Mouse (Mus musculus): ENCODE measurements around the gene Gdap1l1.

DNA sequence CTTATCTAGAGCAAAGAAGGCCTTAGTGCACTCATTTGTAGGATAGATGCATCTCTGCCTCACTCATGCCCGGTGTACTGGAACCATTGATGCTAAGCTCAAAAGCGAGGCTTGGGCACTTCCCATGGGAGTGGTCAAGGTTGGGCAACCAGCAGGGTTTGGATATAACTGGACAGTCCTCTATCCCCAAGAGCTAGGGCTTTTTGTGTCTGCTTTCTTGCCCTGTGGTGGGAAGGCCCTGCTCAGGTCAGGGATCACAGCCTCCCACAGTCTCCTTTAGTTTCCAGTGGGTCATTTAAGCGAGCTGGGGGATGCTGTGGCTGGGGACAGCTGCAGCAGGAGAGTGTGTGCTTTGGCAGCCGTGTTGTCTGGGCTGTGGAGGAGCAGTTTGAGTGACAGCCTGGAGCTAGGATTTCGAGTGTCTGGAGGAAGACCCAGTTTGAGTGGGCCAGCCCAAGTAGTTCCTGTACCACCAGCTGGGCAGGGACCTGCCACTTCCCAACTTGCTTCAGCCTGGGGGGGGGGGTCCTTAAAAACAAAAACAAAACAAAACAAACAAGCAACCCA, 51.5 kb downstream of the Gdap1l1 start:
- TF ChIP-seq CTCF (IDR thresholded peaks at IDR 0.05; ENCODE audit: low read depth, low read length) (no peak), GATA1 (IDR thresholded peaks at IDR 0.05; ENCODE audit: borderline replicate concordance, low read length) (no peak), TAL1 (conservative IDR thresholded peaks at IDR 0.05; ENCODE audit: low read depth, low read length) (no peak)
